Mouse (Mus musculus) layer of hippocampus, postnatal 25 days (tissue): ENCODE results near the gene Gm6169. TPM values are rescaled to one million over a fixed set of nuclear protein-coding genes. Genes with fewer than 3 reads are reported as not detected.
A peak's percentile ranks its signal among the peaks of the same experiment; 100 is the strongest.
"Not testable (repeated sequence)": the region's sequence is repeated elsewhere in the genome, so short reads cannot be mapped to it uniquely, and the experiment has no call there.

Experiments used
- DNase-seq, 2 experiments: peaks; one replicate each; pipeline ENCODE4 v3.0.0; 2022; ENCODE audit warnings: mixed read lengths in 2 of 2, low spot score in 1 of 2; ENCODE audit errors: extremely low spot score in 1 of 2
- total RNA-seq, 2 experiments: library from RNA; stranded (reverse); gene quantifications; 2 replicates each; pipeline ENCODE4 v1.2.3; 2021

Gene Gm6169
- total RNA-seq, 2 experiments from 2014 or later = 1.2 TPM; not detected in 1

DNA sequence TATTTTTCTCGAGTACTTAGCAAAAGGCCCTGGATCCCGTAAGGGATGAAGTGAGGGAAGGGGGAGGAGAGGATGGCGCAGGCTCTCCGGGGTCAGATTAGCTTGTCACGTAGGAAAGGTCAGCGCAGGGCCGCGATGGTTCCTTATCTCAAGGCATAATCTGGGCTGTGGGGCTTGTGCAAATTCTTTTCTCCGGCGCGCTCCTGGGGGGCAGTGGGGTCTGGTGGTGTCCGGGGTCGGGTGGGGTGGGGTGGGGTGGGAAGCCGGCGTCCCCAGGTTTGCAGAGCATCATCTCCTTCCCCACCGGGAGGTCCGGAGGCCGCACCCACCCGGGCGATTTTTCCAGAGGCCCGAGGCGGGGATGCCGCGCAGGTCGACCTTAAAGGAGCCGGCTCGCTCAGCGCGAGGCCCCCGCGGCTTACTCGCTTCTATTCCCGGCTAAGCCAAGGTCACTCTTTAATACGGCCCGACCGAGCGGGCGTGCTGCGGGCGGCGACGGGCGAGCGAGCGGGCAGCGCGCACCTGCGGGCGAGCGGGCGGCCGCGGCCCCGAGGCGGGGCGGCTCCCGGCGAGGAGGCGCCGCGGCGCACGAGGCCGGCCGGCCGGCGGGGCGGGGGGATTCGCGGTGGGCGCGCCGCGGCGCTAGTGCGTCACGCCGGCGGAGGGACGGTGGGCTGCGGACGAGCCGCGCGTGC, 28.0 kb downstream of the Gm6169 start:
- DNase-seq = peak; percentile 15 to 41

DNA sequence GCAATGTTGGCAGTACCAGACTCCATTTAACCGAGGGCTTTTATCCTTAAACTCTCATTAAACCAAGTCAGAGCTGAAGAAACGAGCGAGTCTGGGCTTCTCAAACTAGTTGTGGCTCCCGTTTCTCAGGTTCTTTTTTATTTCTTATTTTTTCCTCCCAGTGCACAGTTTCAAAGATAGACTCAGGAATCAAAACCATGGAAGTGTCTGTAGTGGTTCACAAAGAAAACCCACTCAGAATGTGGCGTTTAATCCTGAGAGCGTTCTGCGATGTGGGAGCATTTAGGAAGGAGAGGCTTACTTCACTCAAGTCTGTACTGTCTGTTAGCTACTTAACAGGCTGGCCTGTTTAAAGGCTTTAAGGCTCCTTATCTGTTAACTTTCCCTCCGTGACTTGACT, 30.9 kb downstream of the Gm6169 start:
- DNase-seq = no peak

GRCm38 (mm10) chr13:97067691-97068090, 31.3 kb downstream of the Gm6169 start:
- no peak for DNase-seq

DNA sequence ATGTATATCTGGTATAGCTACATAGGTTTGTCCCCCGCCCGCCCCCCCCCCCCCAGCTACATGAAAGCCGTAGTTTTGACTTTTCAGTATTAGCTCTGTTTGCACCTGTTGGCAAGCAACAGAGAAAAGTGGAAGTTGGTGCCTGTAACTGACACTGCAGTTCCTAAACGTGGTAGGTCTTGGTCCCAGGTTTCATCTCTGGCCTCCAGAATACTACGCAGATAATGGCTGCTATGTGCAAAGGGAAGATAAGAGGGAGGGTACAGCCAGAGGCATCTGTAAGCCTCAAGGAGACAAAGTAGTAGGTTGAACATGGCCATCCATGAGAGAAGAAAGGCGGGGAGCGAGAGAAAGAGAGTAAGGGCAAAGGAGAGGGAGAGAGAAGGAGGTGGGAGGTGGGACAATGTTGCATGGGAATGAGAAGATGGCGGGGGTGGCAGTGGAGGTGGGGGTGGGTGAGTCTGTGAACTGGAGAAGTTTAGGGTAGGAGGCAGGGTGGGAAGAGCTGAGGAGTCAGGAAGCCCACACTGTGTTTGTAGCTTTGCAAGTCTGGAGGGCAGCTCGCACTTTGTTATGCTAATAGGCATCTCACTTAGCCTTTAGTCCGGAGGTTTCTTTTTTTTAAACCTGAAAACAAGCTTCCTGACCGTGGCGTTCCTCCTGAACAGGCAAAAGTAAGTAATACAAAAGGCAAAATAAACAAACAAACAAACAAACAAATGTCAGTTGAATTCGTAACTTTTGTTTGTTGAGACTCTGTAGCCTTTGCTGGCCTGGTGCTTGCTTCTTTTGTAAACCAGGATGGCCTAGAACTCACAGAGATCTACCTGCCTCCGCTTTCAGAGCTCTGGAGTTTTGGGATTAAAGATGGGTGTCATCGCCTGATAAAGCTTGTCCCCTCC, 32.1 kb downstream of the Gm6169 start, which contains the start of gene Fam169a:
TSS of gene Fam169a (plus strand) at position 638 of the 902 bp plus-strand sequence.
- no peak for DNase-seq

DNA sequence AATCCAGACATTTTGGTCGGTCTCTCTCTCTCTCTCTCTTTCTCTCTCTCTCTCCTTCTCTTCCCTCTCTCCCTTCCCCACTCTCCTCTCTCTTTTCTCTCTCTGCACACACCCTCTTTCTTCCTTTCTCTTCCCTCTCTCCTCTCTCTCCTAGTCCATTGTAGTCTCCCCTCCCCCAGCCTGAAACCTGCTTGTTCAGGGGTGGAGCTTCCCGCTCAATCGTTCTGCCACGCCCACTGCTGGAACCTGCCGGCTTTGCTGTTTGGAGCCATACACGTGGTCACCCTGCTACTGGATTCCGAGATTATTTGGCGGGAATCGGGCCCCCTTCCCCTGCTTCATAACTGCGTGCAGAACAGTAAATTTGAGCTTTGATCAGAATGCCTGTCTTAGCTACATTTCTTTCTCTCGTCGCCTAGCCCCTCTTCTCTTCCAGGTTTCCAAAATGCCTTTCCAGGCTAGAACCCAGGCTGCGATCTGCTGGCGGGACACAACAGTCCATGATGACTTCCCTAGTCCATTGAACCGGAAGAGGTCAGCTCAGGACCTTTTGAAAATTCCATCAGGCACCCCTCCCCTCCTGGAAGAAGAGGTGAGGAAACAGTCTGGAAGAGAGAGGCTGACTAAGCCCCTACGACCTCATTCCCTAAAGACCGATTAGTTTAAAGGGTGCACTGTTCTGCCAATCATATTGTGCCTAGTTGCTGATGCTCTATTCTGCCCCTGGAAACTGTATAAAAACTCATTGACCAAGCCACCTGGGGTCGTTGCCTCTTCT, 34.0 kb downstream of the Gm6169 start:
- not testable (repeated sequence) for DNase-seq

GRCm38 (mm10) chr13:97064413-97064812, 34.6 kb downstream of the Gm6169 start:
- no peak for DNase-seq

- DNase-seq = no peak
Measured at GRCm38 (mm10) chr13:97063431-97063830, 35.6 kb downstream of the Gm6169 start.

- DNase-seq = no peak
Measured at GRCm38 (mm10) chr13:97062151-97062550, 36.9 kb downstream of the Gm6169 start.

DNA sequence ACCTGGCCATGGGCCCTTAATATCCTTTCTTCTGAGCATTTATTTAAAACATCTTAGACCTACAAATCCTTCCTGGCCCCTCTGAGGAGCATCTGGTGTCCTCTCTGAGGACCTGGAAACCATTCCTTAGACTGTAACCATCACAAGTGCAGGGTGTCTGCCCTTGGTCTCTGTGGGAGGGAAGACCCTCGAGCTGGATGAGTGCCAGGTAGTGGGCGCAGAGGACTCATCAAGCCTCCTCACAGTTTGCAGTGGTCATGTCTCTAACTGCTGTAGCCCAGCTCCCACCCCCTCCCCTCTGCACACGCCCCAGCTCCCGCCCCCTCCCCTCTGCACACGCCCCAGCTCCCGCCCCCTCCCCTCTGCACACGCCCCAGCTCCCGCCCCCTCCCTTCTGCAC, 38.7 kb downstream of the Gm6169 start:
- no peak for DNase-seq

GRCm38 (mm10) chr13:97059746-97060145, 39.3 kb downstream of the Gm6169 start:
- no peak for DNase-seq

- DNase-seq = no peak
Measured at GRCm38 (mm10) chr13:97057817-97058216, 41.2 kb downstream of the Gm6169 start.

- DNase-seq = no peak
Measured at GRCm38 (mm10) chr13:97053844-97054243, 45.2 kb downstream of the Gm6169 start.

GRCm38 (mm10) chr13:97052667-97053066, 46.4 kb downstream of the Gm6169 start:
- DNase-seq = peak; percentile 71 to 92

DNA sequence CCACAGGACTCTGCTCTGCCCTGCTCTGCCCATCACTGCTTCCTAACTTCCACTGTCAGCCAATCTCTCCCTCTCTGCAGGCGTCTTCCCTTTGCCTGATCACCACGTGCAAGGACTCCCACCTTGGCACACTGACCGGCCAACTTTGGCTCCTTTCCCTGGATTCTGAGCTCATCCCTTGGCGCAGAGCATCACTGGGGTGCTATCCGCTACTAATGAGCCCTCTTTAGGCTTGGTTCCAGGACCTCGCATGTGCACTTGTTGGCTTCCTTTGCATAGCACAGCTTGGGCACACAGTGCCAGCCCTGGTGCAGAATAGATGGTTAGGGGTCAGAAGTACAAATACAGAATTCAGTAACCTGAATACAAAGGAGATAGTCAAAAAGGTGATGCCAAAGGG, 47.9 kb downstream of the Gm6169 start:
- peak in 1 of 2 experiments; percentile 15 for DNase-seq

Other genes with a start within 250 kb of the Gm6169 start
- gene Gcnt4, start 174.5 kb downstream of the Gm6169 start, total RNA-seq = 1 to 10 TPM; 1.6 to 2.4 TPM
- not detected for gene 1700029F12Rik, start 64.9 kb downstream of the Gm6169 start, total RNA-seq
- 10 to 100 TPM; 35.2 to 36.9 TPM for gene Fam169a, start 32.0 kb downstream of the Gm6169 start, total RNA-seq
- gene Gfm2, start 38.7 kb upstream of the Gm6169 start, total RNA-seq = 10 to 100 TPM; 25.1 to 29.6 TPM
- gene Nsa2, start 38.7 kb upstream of the Gm6169 start, total RNA-seq = 10 to 100 TPM; 52.2 to 54.3 TPM
- gene Hexb, start 99.1 kb upstream of the Gm6169 start, total RNA-seq = 100 to 1,000 TPM; 122 to 135 TPM
- 100 to 1,000 TPM; 670 to 691 TPM for gene Enc1, start 141.9 kb upstream of the Gm6169 start, total RNA-seq